Mouse (Mus musculus) urinary bladder, postnatal 36 days (tissue): ENCODE results near the gene Kctd6.
"Not testable (repeated sequence)": the region's sequence is repeated elsewhere in the genome, so short reads cannot be mapped to it uniquely, and the experiment has no call there.

Source experiments
- DNase-seq, 2 experiments: peaks; one replicate each; pipeline ENCODE4 v3.0.0; 2022; ENCODE audit warnings: low spot score in 2 of 2, mixed read lengths in 1 of 2

The Kctd6 gene

GRCm38 (mm10) chr14:8213803-8214224, at the start of gene Kctd6:
Kctd6 (plus strand) TSS chr14:8214140.
- DNase-seq, result peak; percentile 97 to 99

GRCm38 (mm10) chr14:8164463-8164862, 49.5 kb upstream of the Kctd6 start:
- DNase-seq, result no peak

GRCm38 (mm10) chr14:8172507-8173410, 41.2 kb upstream of the Kctd6 start, which contains the start of gene Pdhb:
Pdhb (minus strand) TSS chr14:8173025.
- DNase-seq, result peak; percentile 96 to 99

GRCm38 (mm10) chr14:8173542-8174250, 40.2 kb upstream of the Kctd6 start:
- DNase-seq, result not testable (repeated sequence)

- no peak for DNase-seq
Observed at GRCm38 (mm10) chr14:8174634-8175033, 39.3 kb upstream of the Kctd6 start.

GRCm38 (mm10) chr14:8176251-8176650, 37.7 kb upstream of the Kctd6 start:
- DNase-seq, result no peak

- no peak for DNase-seq
Observed at GRCm38 (mm10) chr14:8180371-8181035, 33.4 kb upstream of the Kctd6 start.

GRCm38 (mm10) chr14:8183330-8183729, 30.6 kb upstream of the Kctd6 start:
- DNase-seq, result no peak

- DNase-seq, result no peak
Observed at GRCm38 (mm10) chr14:8186278-8187045, 27.5 kb upstream of the Kctd6 start.

GRCm38 (mm10) chr14:8190556-8190955, 23.4 kb upstream of the Kctd6 start:
- no peak for DNase-seq

GRCm38 (mm10) chr14:8191331-8191965, 22.5 kb upstream of the Kctd6 start:
- DNase-seq, result no peak

GRCm38 (mm10) chr14:8192727-8193126, 21.2 kb upstream of the Kctd6 start:
- no peak for DNase-seq

GRCm38 (mm10) chr14:8200769-8201168, 13.2 kb upstream of the Kctd6 start:
- no peak for DNase-seq

- DNase-seq, result no peak
Observed at GRCm38 (mm10) chr14:8201715-8202114, 12.2 kb upstream of the Kctd6 start.

GRCm38 (mm10) chr14:8206179-8206910, 7.6 kb upstream of the Kctd6 start:
- DNase-seq, result no peak

- no peak for DNase-seq
Observed at GRCm38 (mm10) chr14:8207105-8207504, 6.8 kb upstream of the Kctd6 start.

GRCm38 (mm10) chr14:8207543-8207942, 6.4 kb upstream of the Kctd6 start:
- DNase-seq, result no peak

GRCm38 (mm10) chr14:8208876-8209275, 5.1 kb upstream of the Kctd6 start:
- DNase-seq, result no peak

GRCm38 (mm10) chr14:8209896-8210295, 4.0 kb upstream of the Kctd6 start:
- no peak for DNase-seq

- no peak for DNase-seq
Observed at GRCm38 (mm10) chr14:8212996-8213395, 944 bp upstream of the Kctd6 start.
